Mouse (Mus musculus): Measurements from ENCODE around the gene Card10.
A peak's percentile ranks its signal among the peaks of the same experiment; 100 is the strongest.

Card10 gene

DNA sequence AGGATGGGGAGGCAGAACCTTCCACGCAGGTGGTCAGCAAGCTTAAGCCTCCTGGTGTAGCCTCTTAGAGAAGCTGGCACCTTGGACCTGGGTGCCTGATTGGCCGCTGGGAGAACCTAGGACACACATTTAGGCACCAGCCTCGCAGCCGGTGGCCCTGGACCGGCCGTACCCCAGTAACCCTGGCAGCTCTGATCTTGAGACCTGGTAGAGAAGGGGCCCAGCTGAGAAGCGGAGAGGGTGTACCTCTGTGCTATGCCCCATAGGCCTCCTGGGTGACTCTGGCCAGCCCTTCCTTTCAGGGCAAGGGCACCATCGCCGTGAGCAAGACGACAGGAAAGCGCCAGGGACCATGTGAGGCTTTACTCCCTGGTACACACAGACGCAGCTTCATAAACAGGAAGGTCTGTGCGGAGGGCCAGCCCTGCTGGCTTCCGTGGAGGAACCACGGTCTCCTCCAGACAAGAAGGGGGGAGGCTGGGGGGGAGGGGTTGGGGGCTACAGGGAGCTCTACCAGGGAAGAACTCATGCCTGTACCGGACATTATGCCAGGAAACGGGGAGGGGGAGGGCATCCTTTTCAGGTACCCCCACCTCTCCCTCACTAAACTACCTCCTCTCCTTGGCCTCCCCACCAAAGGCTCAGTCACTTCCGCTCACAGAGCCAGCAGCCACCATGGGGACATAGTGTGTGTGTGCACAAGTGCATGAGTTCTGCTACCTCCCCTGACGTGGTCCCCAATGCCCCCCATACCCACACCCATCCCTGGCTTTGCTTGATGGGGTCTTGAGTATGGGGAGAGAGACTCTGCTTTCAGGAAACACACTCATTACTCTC is 31.1 kb downstream of the Card10 start:
- peak; percentile 24 for DNase-seq

DNA sequence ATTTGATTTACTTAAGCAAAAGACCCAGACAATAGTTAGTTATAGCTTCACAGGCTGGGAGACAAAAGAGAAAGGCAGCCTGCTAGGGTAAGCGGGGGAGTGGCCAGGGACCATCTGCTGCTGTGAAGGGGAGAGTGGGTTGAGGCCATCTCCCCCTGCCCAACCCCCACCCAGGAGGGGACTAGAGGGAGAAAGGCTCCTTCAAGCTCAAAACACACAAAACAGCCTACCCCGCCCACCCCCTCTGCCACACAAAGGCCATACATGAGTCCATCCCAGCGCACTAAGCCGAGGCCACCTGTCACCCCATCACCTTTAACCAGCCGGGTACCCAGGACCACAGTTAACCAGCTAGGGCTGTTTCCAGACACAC is 31.9 kb downstream of the Card10 start:
- DNase-seq = peak; percentile 91

DNA sequence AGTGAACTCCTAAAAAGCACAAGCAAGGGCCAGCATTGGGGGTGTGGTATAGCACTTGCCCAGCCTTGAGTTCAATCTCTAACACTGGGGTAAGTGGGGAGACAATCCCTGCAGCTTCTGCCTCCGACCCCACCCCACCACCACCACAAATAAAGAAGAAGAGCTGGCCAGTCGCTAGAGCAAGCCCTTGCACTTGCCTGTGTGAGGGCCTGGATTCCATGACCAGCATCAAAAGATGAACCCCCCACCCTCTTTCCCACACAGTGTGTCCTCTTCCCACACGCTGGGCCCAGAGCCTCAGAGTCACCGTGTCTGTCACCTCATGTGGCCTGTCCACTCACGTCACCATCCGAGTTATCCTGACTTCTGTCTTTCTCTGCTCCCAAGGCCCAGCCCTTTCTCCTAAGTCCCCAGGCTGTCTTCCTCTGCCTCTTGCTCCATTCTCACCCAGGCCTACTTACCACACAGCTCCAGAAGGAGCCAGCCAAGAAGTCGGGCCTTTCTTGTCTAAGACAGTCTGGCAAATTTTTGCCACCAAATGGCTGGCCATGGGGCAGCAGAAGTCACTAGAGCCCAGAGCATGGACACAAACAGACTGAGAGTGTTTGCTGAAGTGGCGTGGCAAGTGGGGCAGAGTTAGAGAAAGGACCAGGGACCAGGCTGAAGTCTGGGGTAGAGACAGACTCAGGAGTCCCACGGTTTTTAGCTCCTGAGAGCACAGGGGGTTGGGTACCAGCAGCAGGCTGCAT is 32.4 kb downstream of the Card10 start:
- DNase-seq = no peak

DNA sequence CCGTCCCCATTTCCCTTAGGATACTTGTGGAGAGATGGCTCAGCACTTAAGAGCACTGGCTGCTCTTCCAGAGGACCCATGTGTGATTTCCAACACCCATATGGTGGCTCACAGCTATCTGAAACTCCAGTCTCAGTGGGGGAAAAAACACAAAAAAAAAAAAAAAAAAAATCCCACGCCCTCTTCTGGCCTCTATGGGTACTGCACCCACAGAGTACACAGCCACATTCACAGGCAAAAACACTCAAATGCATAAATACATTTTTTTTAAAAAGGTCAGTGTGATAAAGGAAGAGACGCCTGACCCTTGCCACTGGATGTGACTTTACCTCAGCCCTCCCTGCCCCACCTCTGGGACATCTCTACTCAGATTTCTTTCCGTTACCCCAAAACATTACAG is 33.8 kb downstream of the Card10 start:
- DNase-seq = no peak

DNA sequence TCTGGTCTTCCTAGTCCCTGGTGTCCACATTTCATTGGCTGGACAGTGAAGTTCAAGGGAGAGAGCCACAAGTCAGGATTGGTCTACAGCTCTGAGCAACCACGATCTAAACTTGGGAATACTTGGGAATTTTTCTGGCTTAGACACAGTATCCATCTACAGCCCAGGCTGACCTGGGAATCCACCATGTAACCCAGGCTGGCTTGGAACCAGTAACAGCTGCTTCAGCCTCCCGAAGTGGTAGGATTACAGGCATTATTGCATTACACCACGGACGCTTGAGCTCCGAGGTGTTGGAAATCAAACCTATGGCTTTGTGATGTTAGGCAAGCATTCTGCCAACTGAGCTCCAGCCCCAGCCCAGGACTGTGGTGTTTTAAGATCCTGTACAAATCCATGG is 39.1 kb downstream of the Card10 start:
- DNase-seq = peak; percentile 59

DNA sequence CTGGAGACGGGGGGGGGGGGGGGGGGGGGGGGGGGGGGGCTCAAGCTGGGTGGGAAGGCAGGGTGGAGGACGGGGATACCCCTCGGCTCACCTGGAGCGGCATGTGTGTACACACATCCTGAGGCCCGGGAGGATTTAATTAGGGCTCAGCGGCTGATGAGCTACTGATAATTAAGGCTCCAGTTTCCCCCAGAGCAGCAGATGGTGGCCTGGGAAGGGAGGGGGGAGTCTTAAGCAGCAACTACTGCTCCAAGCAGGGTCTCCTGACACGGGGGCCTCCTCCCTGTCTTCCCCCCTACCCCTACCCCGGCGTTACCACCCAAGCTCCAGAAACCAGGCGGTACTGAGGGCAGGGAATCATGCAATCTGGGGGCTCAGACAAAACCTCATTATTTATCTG is 39.6 kb downstream of the Card10 start:
- DNase-seq = peak; percentile 91

DNA sequence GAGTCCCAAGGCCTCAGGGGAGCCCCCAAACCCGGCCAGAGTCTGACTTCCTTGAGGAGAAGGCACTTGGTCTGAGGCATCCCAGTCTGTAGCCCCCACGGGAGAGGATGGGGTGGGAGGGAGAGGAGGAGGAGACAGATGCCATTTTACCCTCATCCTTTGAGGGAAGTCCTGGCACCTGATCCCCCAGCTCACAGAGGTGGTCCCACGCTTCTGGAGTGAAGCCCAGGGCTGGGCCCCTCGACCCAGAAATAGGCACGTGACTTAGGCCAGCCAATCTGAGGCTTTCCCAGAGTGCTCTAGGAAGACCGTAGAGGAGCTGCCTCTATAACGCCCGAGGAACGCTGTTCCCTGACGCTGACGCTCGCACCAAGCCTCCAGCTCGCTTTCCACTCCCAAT is 41.7 kb downstream of the Card10 start:
- DNase-seq = no peak

DNA sequence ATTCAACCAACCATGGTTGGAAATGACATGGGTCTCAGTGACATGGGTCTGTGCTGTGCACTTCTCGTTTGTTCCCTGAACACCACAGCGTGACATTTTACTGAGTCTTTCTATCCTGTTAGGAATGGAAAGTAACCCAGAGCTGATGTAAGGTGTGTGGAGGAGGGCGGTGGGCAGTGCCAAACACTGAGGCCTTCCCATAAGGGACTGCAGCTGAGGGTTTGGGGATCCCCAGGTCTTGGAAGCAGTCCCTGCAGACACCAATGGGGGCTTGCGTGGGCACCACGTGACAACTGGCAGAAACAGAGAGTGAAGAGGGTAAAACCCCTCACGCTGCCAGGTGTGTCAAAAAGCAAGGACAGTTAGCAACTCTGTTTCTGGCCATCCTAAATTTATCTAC is 44.7 kb downstream of the Card10 start:
- no peak for DNase-seq

DNA sequence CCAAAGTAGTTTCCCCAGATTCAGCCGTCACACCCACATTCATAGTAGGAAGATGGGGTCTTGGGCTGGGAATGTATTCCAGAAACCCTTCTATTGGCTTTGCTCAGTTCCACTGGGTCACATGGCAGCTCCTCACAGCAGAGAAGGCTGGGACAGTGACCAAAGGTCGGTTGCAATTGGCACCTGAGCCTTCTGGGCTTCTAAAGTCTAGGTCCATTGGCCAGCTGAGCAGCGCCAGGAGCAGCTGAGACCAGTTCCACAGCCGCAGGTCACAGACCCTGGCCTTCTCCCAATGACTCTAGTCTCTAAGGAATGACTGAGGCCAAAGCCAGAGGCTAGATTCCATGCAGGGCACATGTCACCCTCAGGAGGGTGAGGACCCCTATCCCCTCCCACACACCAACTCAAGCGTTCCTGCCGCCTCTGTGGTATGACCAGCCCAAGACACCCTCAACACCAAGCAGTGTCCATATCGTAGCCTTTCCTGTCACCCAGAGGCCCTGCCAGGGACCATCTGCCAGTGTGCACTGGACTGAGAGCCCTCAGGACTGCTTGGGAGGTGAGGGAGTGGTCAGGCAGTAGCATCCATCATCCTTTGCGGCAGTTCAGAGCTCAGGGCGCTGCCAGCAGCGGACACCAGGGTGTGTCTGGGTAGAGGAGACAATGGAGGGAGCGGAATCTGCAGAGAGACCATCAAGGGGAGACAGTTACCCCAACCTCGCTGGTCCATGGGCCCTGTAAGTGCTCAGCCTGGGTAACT is 46.7 kb downstream of the Card10 start:
- no peak for DNase-seq

DNA sequence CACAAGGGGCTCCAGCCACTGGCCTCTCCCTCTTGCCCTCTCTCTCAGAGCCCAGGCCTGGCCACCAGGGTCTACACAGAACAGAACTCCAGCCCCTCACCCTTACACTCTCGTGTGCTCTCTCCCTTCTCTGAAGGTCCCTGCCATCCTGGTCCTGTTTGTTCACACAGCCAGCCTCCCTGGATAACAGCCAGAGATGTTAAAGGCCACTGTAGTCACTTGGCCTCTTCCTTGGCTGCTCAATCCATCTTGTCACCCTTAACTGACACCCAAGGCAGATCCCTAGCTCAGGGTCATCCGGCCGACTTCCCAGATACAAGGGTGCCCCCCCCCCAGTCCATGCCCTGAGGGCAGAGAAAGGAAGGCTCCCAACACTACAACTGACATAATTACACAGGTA is 47.6 kb downstream of the Card10 start:
- no peak for DNase-seq

DNA sequence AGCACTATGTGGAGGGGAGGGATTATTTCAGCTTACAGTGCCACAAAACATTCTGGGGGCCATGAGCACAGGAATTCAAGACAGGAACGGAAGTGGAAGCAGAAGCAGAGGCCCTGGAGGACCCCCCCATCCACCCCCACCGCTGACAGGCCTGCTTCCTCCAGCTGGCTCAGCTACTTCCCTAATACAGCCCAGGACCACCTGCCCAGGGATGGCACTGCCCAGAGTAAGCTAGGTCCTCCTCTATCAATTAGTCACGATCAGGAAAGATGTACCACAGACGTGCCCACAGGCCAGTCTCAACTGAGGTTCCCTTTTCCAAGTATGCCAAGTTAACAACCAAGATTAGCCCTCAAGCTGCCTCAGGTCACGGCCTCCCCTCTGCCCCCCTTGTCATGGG is 48.7 kb downstream of the Card10 start:
- no peak for DNase-seq

DNA sequence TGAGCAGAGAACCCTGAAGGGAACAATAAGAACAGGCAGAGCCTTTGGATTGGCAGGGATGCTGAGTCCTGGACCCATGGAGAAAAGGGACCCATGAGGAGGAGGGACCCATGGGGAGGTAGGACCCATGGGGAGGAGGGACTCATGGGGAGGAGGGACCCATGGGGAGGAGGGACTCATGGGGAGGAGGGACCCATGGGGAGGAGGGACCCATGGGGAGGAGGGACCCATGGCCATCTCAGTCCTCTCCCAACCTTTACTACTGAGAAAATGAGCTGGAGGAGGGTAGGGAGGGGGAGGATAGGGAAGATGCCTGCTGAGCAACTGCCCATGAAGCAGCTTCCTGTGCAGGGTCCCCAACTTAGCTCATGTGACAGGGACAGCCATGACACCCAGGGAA is 49.9 kb downstream of the Card10 start:
- no peak for DNase-seq

DNA sequence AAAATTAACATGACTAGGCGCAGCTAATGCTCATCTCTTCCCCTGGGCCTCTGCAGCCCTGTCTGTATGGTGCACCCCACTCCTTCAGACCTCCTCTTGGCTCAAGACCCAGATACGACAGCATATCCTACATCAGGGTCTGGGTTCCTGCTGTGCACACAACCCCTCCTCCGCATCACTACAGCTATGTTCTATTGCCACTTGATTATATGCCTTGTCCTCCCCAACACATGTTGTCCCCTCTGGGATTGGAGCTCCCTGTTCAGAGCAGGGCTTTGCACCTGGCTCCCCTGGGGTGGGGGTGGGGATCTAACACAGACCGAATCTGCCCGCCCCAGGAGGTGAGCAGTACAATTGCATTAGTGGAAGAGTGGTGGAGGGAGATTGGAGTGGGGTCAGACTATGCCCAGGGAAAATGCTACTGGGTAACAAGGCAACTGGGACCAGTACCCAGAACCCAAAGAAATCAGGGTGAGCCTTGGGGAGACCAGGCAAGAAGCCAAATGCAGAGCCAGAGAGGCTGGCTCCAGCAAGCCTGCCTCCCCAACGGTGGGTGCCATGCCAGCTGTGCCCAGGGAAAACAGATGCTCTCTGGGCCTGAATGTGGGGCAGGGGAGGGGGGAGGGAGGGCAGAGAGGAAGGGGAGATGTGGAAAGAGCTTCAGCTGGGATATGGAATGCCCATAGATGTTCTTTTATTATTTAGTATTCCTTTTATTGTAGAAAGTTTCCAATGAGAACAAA is 52.1 kb downstream of the Card10 start:
- peak; percentile 72 for DNase-seq

DNA sequence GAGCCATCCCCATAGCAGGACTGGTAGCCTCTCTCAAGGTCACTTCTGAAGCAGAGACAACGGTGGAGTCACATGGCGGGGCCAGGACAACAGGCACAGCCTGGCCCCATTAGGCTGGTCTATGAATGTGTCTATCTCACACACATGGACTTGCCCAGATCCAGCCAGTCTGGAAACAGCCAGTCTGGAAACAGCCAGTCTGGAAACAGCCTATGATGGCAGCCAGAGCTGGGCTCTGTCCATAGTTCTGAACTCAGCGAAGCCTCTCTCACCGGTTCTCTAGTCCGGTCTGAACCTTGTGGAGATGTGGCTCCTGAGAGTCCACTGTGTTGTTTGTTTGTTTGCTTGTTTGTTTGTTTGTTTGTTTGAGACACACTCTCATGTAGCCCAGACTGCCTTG is 53.0 kb downstream of the Card10 start:
- no peak for DNase-seq

DNA sequence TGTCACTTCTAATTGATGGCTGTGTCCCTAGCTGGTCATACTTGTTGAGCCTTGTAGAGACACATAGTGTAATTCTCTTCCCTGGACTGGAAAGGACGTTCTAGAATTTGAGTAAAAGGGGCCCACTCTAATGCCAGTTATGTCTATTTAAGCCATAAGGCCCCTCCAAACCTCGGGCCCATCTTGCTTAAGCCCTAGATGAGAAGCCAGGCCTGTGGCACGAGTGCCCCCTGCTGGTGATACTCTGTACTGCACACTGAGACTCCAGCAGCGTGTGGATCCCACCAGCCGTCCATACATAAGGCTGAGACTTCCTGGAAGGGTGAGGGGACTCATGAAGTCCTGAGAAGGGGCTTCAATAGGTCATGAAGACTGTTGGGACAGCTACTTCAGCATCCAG is 58.6 kb downstream of the Card10 start:
- peak; percentile 85 for DNase-seq

DNA sequence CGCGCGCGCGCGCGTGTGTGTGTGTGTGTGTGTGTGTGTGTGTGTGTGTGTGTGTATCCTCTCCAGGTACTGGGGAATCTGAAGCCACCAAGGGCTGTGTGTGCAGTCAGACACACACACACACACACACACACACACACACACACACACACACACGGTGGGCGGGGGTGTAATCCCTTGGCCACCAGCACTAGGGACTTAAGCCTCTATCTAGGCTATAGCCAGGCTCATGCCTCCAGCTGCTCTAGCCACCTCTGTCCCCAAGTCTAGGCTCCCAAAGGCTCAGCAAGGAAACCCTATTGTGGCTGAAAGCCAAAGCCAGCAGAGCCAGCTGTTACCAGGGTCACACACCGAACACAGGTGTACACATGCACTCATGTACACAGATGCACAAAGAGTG is 60.0 kb downstream of the Card10 start:
- DNase-seq = peak; percentile 83

DNA sequence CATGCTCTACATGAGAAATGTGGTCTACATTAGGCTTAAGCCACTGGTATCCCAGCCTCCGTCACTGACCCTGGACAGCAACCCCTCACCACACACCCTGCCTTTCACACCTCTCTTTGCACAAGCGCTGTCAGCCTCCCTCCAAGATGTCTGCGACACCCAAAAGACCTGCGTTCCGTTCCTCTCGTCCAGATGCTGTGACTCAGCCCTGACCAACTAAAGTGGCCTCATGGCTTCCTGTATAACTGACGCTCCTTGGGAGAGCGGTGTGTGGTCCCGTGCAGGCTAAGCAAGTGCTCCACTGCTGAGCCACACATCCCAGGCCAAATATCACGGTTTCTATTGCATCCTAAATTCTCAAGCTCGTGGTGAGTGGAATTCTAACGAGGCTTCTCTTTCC is 62.2 kb downstream of the Card10 start:
- no peak for DNase-seq

DNA sequence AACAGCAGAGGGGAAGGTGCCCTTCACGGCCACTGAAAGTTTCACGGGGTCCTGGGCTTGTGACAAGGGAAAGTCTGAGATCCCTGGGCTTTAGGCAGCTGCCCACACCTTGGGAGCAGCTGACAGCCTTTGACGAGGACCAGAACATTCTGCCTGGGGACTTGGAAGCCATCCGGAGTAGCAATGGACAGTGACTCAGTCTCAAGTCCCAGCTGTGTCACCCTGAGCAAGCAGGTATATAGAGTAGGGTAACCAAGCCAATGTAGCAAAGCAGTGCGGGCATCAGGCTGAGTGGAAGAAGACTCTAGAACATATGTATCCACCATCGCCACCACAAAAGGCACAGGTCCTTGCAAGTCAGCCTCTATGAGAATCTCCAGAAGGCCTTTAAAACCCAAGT is 65.7 kb downstream of the Card10 start:
- DNase-seq = no peak

DNA sequence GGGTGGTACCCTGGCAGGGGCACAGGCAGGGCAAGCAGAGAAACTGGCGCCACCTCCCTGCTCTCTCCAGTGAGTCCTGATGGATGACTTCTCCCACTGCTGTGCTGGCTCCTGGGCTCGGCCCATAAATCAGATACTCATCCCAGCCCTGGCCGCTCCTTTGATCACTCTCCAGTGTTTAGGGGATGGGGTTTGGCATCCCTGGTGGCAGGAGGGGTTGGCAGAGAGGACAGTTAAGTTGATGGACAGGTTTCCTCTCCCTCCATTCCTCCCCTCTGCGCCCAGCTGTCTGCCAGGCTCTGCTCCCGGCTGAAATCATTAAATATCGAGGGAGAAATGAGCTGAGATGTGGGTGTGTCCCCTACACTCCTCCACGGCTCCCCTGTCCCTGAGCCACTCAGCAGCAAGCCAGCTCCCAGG is 66.2 kb downstream of the Card10 start:
- DNase-seq = no peak

DNA sequence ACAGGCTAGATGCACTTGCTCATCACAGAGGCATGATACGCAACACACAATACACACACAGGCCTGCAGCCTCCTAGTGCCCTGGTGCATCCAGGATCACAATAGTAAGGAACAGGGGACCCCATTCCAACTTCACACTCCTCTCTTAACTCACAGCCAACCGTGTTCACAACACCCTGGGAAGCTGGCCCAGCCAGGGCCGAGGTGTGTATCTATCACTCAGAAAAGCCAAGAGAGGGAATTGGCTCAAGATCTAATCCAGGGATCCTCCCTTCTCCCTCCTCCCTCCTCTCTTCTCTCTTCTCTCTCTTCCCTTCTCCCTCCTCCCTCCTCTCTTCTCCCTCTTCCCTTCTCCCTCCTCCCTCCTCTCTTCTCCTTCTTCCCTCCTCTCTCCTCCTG is 66.7 kb downstream of the Card10 start:
- DNase-seq = no peak

DNA sequence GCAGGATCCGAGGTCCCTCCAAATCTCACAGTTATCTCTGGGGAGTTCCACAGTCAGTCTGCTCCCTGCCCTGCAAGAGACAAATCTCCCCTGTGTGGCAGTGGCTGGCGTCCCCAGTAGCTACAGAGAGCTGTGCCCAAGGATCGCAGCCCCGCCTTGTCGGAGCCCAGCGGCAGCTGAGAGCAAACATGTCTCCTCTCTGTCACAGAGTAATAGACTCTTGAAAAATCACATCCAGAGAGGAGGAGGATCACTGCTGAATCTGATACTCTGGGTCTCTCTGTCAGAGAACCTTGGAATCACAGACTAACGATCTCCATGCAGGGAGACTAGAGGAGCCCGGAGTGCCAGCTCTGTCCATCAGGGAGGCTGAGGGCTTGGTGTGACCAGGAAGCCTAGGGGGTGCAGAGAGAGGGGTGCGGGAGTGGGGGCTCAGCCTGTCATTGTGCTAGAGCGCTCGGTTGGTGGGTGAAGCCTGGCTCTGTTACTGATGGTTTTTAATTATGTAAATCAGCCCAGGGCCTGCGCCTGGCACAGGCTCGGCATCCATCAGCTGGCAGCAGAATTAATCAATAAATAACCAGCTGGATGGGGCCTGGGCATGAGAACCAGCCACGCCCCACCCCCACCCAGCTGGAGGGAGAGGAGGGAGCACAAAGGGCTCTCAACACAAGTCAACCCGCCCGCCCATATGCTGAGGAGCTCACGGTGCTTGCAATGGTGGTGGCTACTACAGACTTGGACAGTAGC is 67.2 kb downstream of the Card10 start:
- peak; percentile 78 for DNase-seq

DNA sequence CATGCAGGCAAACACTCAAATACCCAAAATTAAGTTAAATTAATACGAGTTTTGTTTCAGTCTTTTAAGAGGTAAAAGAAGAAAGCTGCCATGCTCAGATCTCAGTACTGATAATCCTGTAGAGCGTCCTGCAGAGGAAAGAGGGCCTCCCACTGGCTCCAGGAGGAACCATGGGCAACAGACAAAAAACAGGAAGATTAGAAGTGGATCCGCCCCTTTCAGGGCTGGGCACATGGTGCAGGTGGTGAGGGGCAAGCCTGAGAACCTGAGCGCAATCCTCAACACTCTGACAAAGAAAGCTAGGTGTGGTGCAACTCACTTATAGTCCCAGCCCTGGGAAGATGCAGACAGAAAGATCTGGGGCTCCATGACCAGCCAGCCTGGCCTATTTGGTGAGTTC is 71.0 kb downstream of the Card10 start:
- no peak for DNase-seq

All from retina, postnatal 1 day (tissue).